10 mouse cellular contexts compared by ENCODE assay signal in genomic region chr6:125385066-125385974, GRCm38 (mm10). TPM values are rescaled to one million over a fixed set of nuclear protein-coding genes. Genes with fewer than 3 reads are reported as not detected.
DNase-seq lines count a peak whose midpoint lies in the region; TF ChIP-seq lines count a peak whose summit lies in the region.
"Had no signal": no experiment of that assay in that cellular context is flagged by ENCODE, and none has a peak within 500 bp of the region (broad histone marks: within the 10 kb centered on the region; RNA-seq: fewer than 3 reads in every experiment).

No protein-coding gene starts in this region.

- peak; percentile 68 for DNase-seq in adrenal gland, adult 2 months
- DNase-seq in adrenal gland, postnatal 4 days (ENCODE audit: low spot score in 2 of 2): no peak
- no peak for DNase-seq in layer of hippocampus, adult 2 months (ENCODE audit: low spot score in 2 of 2)
- DNase-seq in layer of hippocampus, adult 9-10 months (ENCODE audit: low spot score): no peak
- peak; percentile 43 for DNase-seq in mesoderm, embryonic 11.5 days (ENCODE audit: low read depth, low spot score)
- DNase-seq in layer of hippocampus, adult 9-11 months: no peak
- no peak for DNase-seq in c-Kit-positive CD71-positive TER-119-positive erythroid progenitor cells, embryonic 14.5 days (ENCODE audit: low spot score)
- DNase-seq: heart, postnatal 14 days had no signal

- no peak for TF ChIP-seq POLR2A in bone marrow macrophage, adult 2 months (IDR thresholded peaks at IDR 0.05; ENCODE audit: borderline replicate concordance, low read depth, low read length)

- TF ChIP-seq CTCF in layer of hippocampus, adult 2 months (conservative IDR thresholded peaks at IDR 0.05): peak; percentile 82
- TF ChIP-seq CTCF in bone marrow macrophage, adult 2 months (IDR thresholded peaks at IDR 0.05; ENCODE audit: low read depth, low read length): 0 out of 2 replicates have a peak, but pooled peaks have one; percentile 33

- H3K27ac ChIP-seq in layer of hippocampus, adult 2 months: no peak overlapping the region
- no peak overlapping the region for H3K27ac ChIP-seq in bone marrow macrophage, adult 2 months (ENCODE audit: insufficient read depth, low read depth, low read length)
- H3K27ac ChIP-seq: liver, embryonic 15.5 days had no signal

- H3K4me3 ChIP-seq in layer of hippocampus, adult 2 months: no peak overlapping the region
- no peak overlapping the region for H3K4me3 ChIP-seq in bone marrow macrophage, adult 2 months (ENCODE audit: insufficient read depth, low read length)
- H3K4me3 ChIP-seq: liver, embryonic 15.5 days had no signal

- peaks cover 10% of the 10 kb centered on the region for H3K4me1 ChIP-seq in bone marrow macrophage, adult 2 months (ENCODE audit: control insufficient read depth, insufficient read depth, low read length)

RNA-seq across cellular contexts. Expression of gene Plekhg6, which starts 4.7 kb away (rescaled TPM):
- total RNA-seq in adrenal gland, adult 2 months (2021): under 1 TPM in 1 of 2 experiments, not detected in 1; 0.21 TPM
- 0.02 and 0.11 TPM in 2 replicates for polyA plus RNA-seq in adrenal gland, adult 2 months (2012; rRNA removed)
- under 1 TPM; 0.59 to 0.62 TPM for total RNA-seq in adrenal gland, postnatal 4 days (2021)
- total RNA-seq in layer of hippocampus, adult 2 months (2021): under 1 TPM in 1 of 2 experiments, not detected in 1; 0.17 TPM
- polyA plus RNA-seq in bone marrow macrophage, adult 2 months (2012; ENCODE audit: insufficient read depth, insufficient read length, missing spikeins): not detected in 2 replicates
- total RNA-seq: heart, postnatal 14 days had no signal

RNA-seq across cellular contexts. Expression of gene Tnfrsf1a, which starts 36.2 kb away (rescaled TPM):
- total RNA-seq in adrenal gland, adult 2 months (2021): 100 to 1,000 TPM; 208 to 308 TPM
- polyA plus RNA-seq in adrenal gland, adult 2 months (2012; rRNA removed): 284 and 368 TPM in 2 replicates
- total RNA-seq in adrenal gland, postnatal 4 days (2021): 100 to 1,000 TPM; 219 to 241 TPM
- 10 to 100 TPM; 12.0 to 12.1 TPM for total RNA-seq in layer of hippocampus, adult 2 months (2021)
- 145 and 152 TPM in 2 replicates for polyA plus RNA-seq in bone marrow macrophage, adult 2 months (2012; ENCODE audit: insufficient read depth, insufficient read length, missing spikeins)

Comparison
In these comparisons a context has a peak if more than half of its experiments do, and no peak if none do; other contexts are left out.
1. DNase-seq: peak in adrenal gland, adult 2 months (single experiment) and mesoderm, embryonic 11.5 days (single experiment); none in adrenal gland, postnatal 4 days (0 of 2), layer of hippocampus, adult 2 months (0 of 2), layer of hippocampus, adult 9-10 months (single experiment), layer of hippocampus, adult 9-11 months (single experiment) and c-Kit-positive CD71-positive TER-119-positive erythroid progenitor cells, embryonic 14.5 days (single experiment).
2. RNA of gene Tnfrsf1a, which starts 36.2 kb away (total RNA-seq): 208 to 308 TPM in adrenal gland, adult 2 months and 219 to 241 TPM in adrenal gland, postnatal 4 days; 12.0 to 12.1 TPM in layer of hippocampus, adult 2 months; every median in the first group is over 10 times any median in the second.